Mouse (Mus musculus) embryonic fibroblast, embryonic 13.5 days (primary cell): Measurements from ENCODE around the gene Galr3.

ENCODE experiments used
- CTCF ChIP-seq: IDR thresholded peaks from 2 replicates; pipeline ENCODE4 v1.5.1; 2011; ENCODE audit warnings: mild to moderate bottlenecking, control low read depth, low read length, moderate library complexity, borderline replicate concordance; ENCODE audit not compliant: insufficient read depth
- POLR2A ChIP-seq: IDR thresholded peaks from 2 replicates; pipeline ENCODE4 v1.6.1; 2011; ENCODE audit warnings: low read depth, mild to moderate bottlenecking, control low read depth, low read length, moderate library complexity

DNA sequence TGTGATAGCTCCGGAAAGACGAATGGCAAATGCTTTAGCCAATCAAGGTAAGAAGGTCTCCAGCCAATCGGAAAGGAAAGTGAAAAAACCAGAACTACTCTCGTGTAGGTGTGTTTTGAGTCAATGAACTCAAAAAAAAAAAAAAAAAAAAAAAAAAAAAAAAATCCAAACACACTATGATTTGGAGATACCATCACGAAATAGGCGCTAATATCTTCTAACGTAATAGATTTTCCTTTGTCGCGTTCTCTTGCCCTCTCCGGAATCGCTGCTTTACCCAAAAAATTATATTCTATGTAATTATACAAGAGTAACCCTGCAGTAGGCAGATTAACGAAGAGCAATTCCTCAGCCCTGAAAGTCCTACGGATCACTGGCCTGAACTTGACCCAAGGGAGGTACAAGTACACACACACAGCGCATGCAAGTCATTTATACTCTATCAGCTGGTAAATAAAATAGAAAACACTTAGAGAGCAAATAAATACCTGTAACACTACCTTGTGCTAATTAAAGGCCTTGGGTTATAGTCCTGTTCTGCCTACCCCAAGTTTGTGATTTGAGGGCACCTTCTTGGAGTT is 21.6 kb downstream of the Galr3 start:
- TF ChIP-seq POLR2A: no peak
- no peak for TF ChIP-seq CTCF
